Mouse (Mus musculus) kidney, embryonic 15.5 days (tissue): ENCODE measurements around the gene Gm13090. TPM values are rescaled to one million over a fixed set of nuclear protein-coding genes. Genes with fewer than 3 reads are reported as not detected.
A peak's percentile ranks its signal among the peaks of the same experiment; 100 is the strongest.

Source experiments
- ATAC-seq: fragments of 200-750 bp; cut with Nextera tagmentation; replicated peaks from 2 replicates; pipeline ENCODE4 v1.8.0; 2017; ENCODE audit warnings: moderate TSS enrichment; ENCODE audit not compliant: low FRiP score
- H3K27ac ChIP-seq: fragments of 300-500 bp; sonication (generic); 2 replicates; pipeline ENCODE4 v1.5.1; 2015; ENCODE audit warnings: mild to moderate bottlenecking, inconsistent platforms
- H3K27me3 ChIP-seq: fragments of 300-500 bp; sonication (generic); 2 replicates; pipeline ENCODE4 v1.6.1; 2015; ENCODE audit warnings: inconsistent platforms
- H3K36me3 ChIP-seq: fragments of 300-500 bp; sonication (generic); 2 replicates; pipeline ENCODE4 v1.6.1; 2015; ENCODE audit warnings: inconsistent platforms
- H3K4me1 ChIP-seq: fragments of 300-500 bp; sonication (generic); 2 replicates; pipeline ENCODE4 v1.6.1; 2015; ENCODE audit warnings: inconsistent platforms
- H3K4me2 ChIP-seq: fragments of 300-500 bp; sonication (generic); 2 replicates; pipeline ENCODE4 v1.6.1; 2015; ENCODE audit warnings: moderate library complexity, mild to moderate bottlenecking, inconsistent platforms
- H3K4me3 ChIP-seq: fragments of 300-500 bp; sonication (generic); replicated peaks from 2 replicates; pipeline ENCODE4 v1.5.1; 2015; ENCODE audit warnings: mild to moderate bottlenecking, inconsistent platforms
- H3K9ac ChIP-seq: fragments of 300-500 bp; sonication (generic); 2 replicates; pipeline ENCODE4 v1.6.1; 2015; ENCODE audit warnings: mild to moderate bottlenecking, inconsistent platforms
- H3K9me3 ChIP-seq: fragments of 300-500 bp; sonication (generic); replicated peaks from 2 replicates; pipeline ENCODE4 v1.6.1; 2016; ENCODE audit warnings: inconsistent platforms
- WGBS: fragments of 180-500 bp; shearing (Covaris S2); methylation state at CpG from one replicate; pipeline ENCODE4 v1.1.7; 2015; ENCODE audit warnings: mixed read lengths; 5-methylcytosine and 5-hydroxymethylcytosine counted together
- polyA plus RNA-seq: library from polyadenylated mRNA; unstranded; fragments of >200 nt; fragmentation: Nextera tagmentation; extraction: Ambion mirVana; gene quantifications from 2 replicates; pipeline ENCODE4 v1.2.1, GENCODE M21; 2015

Gene Gm13090
- polyA plus RNA-seq, 1 experiment from 2014 or later: not detected

DNA sequence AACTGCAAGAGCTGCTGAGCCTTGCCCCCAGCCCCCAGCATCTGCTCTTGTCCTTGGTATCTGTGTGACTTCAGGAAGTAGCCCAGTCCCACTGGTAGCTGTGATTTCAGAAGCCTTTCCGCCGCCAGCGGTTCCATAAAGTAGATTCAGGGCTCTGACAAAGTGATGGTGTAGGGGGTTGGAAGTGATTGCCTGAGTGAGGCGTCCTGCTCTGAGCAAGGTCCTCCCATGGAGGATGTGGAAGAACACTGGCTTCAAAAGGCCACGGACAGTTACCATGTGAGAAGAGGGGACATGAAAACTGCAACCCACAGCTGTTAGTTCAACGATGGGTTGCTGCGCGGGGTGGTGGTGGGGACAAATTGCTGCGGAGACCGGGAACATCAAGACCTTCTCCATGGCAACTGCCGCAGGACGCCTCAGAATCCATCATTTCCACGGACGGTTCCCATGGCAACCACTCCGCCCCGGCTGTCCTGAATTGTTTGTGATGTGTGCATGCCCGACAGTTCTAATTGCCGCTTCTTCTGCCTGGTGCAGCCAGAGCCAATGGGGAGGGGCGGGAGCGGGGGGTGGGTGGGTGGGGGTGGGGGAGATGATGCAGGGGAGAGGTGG, 51.1 kb downstream of the Gm13090 start:
- H3K9ac ChIP-seq: no peak overlapping the region
- ATAC-seq: no peak
- H3K27ac ChIP-seq: no peak overlapping the region
- peak overlapping the region; percentile 27 for H3K4me2 ChIP-seq
- peaks cover 33% of the 10 kb centered on the region for H3K4me1 ChIP-seq
- H3K36me3 ChIP-seq: no peaks in the 10 kb centered on the region
- 4% methylated on average over 20 of the region's 20 CpGs for WGBS
- H3K9me3 ChIP-seq: peaks cover 6% of the 10 kb centered on the region
- H3K27me3 ChIP-seq: peaks cover 38% of the 10 kb centered on the region
- H3K4me3 ChIP-seq: no peak overlapping the region

Other genes starting within 250 kb of the Gm13090 start
- 29.3 and 34.2 TPM in 2 replicates for gene Errfi1, start 235.7 kb upstream of the Gm13090 start, polyA plus RNA-seq
- gene Park7, start 175.1 kb upstream of the Gm13090 start, polyA plus RNA-seq: 391 and 393 TPM in 2 replicates
- gene Tnfrsf9, start 175.0 kb upstream of the Gm13090 start, polyA plus RNA-seq: 0.32 and 0.40 TPM in 2 replicates
- not detected in 2 replicates for gene Uts2, start 92.5 kb upstream of the Gm13090 start, polyA plus RNA-seq
- 5.9 and 7.0 TPM in 2 replicates for gene Per3, start 44.9 kb upstream of the Gm13090 start, polyA plus RNA-seq
- 123 and 124 TPM in 2 replicates for gene Vamp3, start 31.6 kb upstream of the Gm13090 start, polyA plus RNA-seq